Mouse (Mus musculus) CH12.LX (cell line): Measurements from ENCODE around the gene Ralbp1. TPM values are rescaled to one million over a fixed set of nuclear protein-coding genes. Genes with fewer than 3 reads are reported as not detected.

Experiments
- DNase-seq: peaks from one replicate; pipeline ENCODE4 v3.0.0-alpha.2; 2013; ENCODE audit errors: extremely low read depth
- H3K27ac ChIP-seq: 2 replicates; pipeline ENCODE4 v1.5.1; 2012; ENCODE audit warnings: low read depth, mild to moderate bottlenecking, control low read depth, moderate library complexity; ENCODE audit not compliant: insufficient read depth
- H3K27me3 ChIP-seq: replicated peaks from 2 replicates; pipeline ENCODE3; 2012; ENCODE audit warnings: inconsistent platforms
- H3K36me3 ChIP-seq, 2 experiments: replicated peaks in 1 of 2; 2 replicates each; pipeline versions ENCODE3 to v1.6.1; 2012; ENCODE audit warnings: inconsistent platforms in 1 of 2, low read length in 1 of 2, mild to moderate bottlenecking in 1 of 2, mixed read lengths in 1 of 2, moderate library complexity in 1 of 2; ENCODE audit not compliant: control insufficient read depth in 1 of 2, insufficient read depth in 1 of 2
- H3K4me1 ChIP-seq, 2 experiments: 2 replicates each; pipeline ENCODE4 v1.6.1; 2012; ENCODE audit warnings: inconsistent platforms in 1 of 2, moderate library complexity in 1 of 2; ENCODE audit not compliant: insufficient read depth in 2 of 2, control insufficient read depth in 1 of 2
- H3K4me2 ChIP-seq: 2 replicates; pipeline ENCODE4 v1.6.1; 2012; ENCODE audit warnings: low read depth, mild to moderate bottlenecking, control low read depth; ENCODE audit not compliant: poor library complexity, insufficient read depth, severe bottlenecking
- H3K4me3 ChIP-seq, 3 experiments: fragments of 150-350 bp in 1 of 3; sonication (generic) in 1 of 3; replicated peaks in 1 of 3; 2 replicates each; pipeline versions ENCODE3 to v1.5.1; 2011 to 2012; ENCODE audit warnings: low read depth in 2 of 3, low read length in 2 of 3, mild to moderate bottlenecking in 2 of 3, moderate library complexity in 2 of 3, control low read depth in 1 of 3, improper control_type of control experiment in 1 of 3, inconsistent platforms in 1 of 3, mixed read lengths in 1 of 3; ENCODE audit not compliant: poor library complexity in 1 of 3
- H3K79me2 ChIP-seq: replicated peaks from 2 replicates; pipeline ENCODE4 v1.6.1; 2012; ENCODE audit warnings: mild to moderate bottlenecking, moderate library complexity; ENCODE audit not compliant: control insufficient read depth, poor library complexity, insufficient read depth, severe bottlenecking; ENCODE audit errors: extremely low read depth
- H3K9ac ChIP-seq: 2 replicates; pipeline ENCODE4 v1.6.1; 2012; ENCODE audit warnings: low read depth, mild to moderate bottlenecking, control low read depth, moderate library complexity; ENCODE audit not compliant: insufficient read depth
- H3K9me3 ChIP-seq: replicated peaks from 2 replicates; pipeline ENCODE3; 2012; ENCODE audit warnings: low read length, inconsistent platforms, mixed read lengths
- BHLHE40 ChIP-seq: IDR thresholded peaks from 2 replicates; pipeline ENCODE4 v1.6.1; 2011; ENCODE audit warnings: mild to moderate bottlenecking, low read depth, low read length, improper control_type of control experiment
- CHD1 ChIP-seq: IDR thresholded peaks from 2 replicates; pipeline ENCODE4 v1.6.1; 2012; ENCODE audit warnings: low read depth, low read length, improper control_type of control experiment, inconsistent platforms
- CHD2 ChIP-seq: IDR thresholded peaks from 2 replicates; pipeline ENCODE4 v1.6.1; 2011; ENCODE audit warnings: low read length, improper control_type of control experiment
- E2F4 ChIP-seq: IDR thresholded peaks from 2 replicates; pipeline ENCODE4 v1.6.1; 2011; ENCODE audit warnings: low read depth, low read length, improper control_type of control experiment; ENCODE audit not compliant: insufficient replicate concordance
- IRF4 ChIP-seq: IDR thresholded peaks from 2 replicates; pipeline ENCODE4 v1.6.1; 2014; ENCODE audit warnings: low read depth, mild to moderate bottlenecking, inconsistent platforms, low read length, improper control_type of control experiment
- JUN ChIP-seq: IDR thresholded peaks from 2 replicates; pipeline ENCODE4 v1.6.1; 2011; ENCODE audit warnings: low read depth, mild to moderate bottlenecking, low read length, improper control_type of control experiment, moderate library complexity; ENCODE audit not compliant: insufficient read depth
- MEF2A ChIP-seq: IDR thresholded peaks from 2 replicates; pipeline ENCODE4 v1.6.1; 2014; ENCODE audit warnings: low read depth, mild to moderate bottlenecking, inconsistent platforms, low read length, improper control_type of control experiment, borderline replicate concordance
- MYC ChIP-seq: IDR thresholded peaks from 2 replicates; pipeline ENCODE4 v1.6.1; 2011; ENCODE audit warnings: low read depth, mild to moderate bottlenecking, improper control_type of control experiment, low read length
- NELFE ChIP-seq: IDR thresholded peaks from 2 replicates; pipeline ENCODE4 v1.6.1; 2011; ENCODE audit warnings: low read depth, low read length, improper control_type of control experiment
- NRF1 ChIP-seq: IDR thresholded peaks from 2 replicates; pipeline ENCODE4 v1.6.1; 2014; ENCODE audit warnings: low read depth, mild to moderate bottlenecking, inconsistent platforms, low read length, improper control_type of control experiment, moderate library complexity
- PAX5 ChIP-seq: IDR thresholded peaks from 2 replicates; pipeline ENCODE4 v1.6.1; 2012; ENCODE audit warnings: low read length, inconsistent platforms, mixed read lengths
- POLR2A ChIP-seq: IDR thresholded peaks from 2 replicates; pipeline ENCODE4 v1.6.1; 2011; ENCODE audit warnings: low read depth, mild to moderate bottlenecking, improper control_type of control experiment, low read length
- POLR2AphosphoS2 ChIP-seq: IDR thresholded peaks from 2 replicates; pipeline ENCODE4 v1.6.1; 2011; ENCODE audit warnings: low read depth, low read length, improper control_type of control experiment
- SIN3A ChIP-seq: IDR thresholded peaks from 2 replicates; pipeline ENCODE4 v1.6.1; 2012; ENCODE audit warnings: low read length, improper control_type of control experiment, inconsistent platforms
- SMC3 ChIP-seq: IDR thresholded peaks from 2 replicates; pipeline ENCODE4 v1.6.1; 2011; ENCODE audit warnings: low read depth, low read length, improper control_type of control experiment
- TCF12 ChIP-seq: IDR thresholded peaks from 2 replicates; pipeline ENCODE4 v1.6.1; 2014; ENCODE audit warnings: low read depth, mild to moderate bottlenecking, inconsistent platforms, low read length, improper control_type of control experiment
- UBTF ChIP-seq: IDR thresholded peaks from 2 replicates; pipeline ENCODE4 v1.6.1; 2012; ENCODE audit warnings: low read depth, mild to moderate bottlenecking, inconsistent platforms, low read length, improper control_type of control experiment, moderate library complexity
- USF1 ChIP-seq: IDR thresholded peaks from 2 replicates; pipeline ENCODE4 v1.6.1; 2014; ENCODE audit warnings: low read depth, mild to moderate bottlenecking, inconsistent platforms, low read length, improper control_type of control experiment
- USF2 ChIP-seq: conservative IDR thresholded peaks from 2 replicates; pipeline ENCODE4 v1.6.1; 2011; ENCODE audit warnings: low read depth, low read length, improper control_type of control experiment
- ZMIZ1 ChIP-seq: IDR thresholded peaks from 2 replicates; pipeline ENCODE4 v1.6.1; 2012; ENCODE audit warnings: low read depth, mild to moderate bottlenecking, inconsistent platforms, low read length, improper control_type of control experiment
- ZNF384 ChIP-seq: IDR thresholded peaks from 2 replicates; pipeline ENCODE4 v1.6.1; 2012; ENCODE audit warnings: low read depth, low read length, improper control_type of control experiment, inconsistent platforms
- dilution Hi-C: fragments of 300-500 bp; cut with MboI; formaldehyde crosslinking; loops from 2 replicates; pipeline ENCODE4 v1.14.3; 2020; ENCODE audit warnings: low sequenced_read_pairs; ENCODE audit not compliant: extremely low pct_unique_long_range_greater_than_20kb, extremely low pct_ligation_motif_present
- in situ Hi-C: fragments of 300-500 bp; cut with MboI; formaldehyde crosslinking; loops from 3 replicates; pipeline ENCODE4 v1.14.3; 2019; ENCODE audit warnings: low sequenced_read_pairs, low pct_ligation_motif_present, low pct_unique_long_range_greater_than_20kb, mixed read lengths
- polyA plus RNA-seq: library from polyadenylated mRNA; unstranded; fragments of >175 nt; gene quantifications from 2 replicates; pipeline ENCODE4 v1.2.1, GENCODE M21; 2012; ENCODE audit warnings: low read depth; ENCODE audit not compliant: insufficient read length
- total RNA-seq, 2 experiments: library from RNA; depleted of rRNA; stranded (reverse); fragments of 300-350 nt in 1 of 2; fragments of >200 nt in 1 of 2; gene quantifications; 2 replicates each; pipeline ENCODE4 v1.2.3; 2012 to 2014

Ralbp1 gene
- total and polyA plus RNA-seq, 3 experiments: 25.3 to 27.2 (median 26.5) TPM

GRCm38 (mm10) chr17:65921975-65922374 lies 36.4 kb upstream of the Ralbp1 start:
- Histone ChIP-seq H3K9ac (no peak overlapping the region), H3K9me3 (no peaks in the 10 kb centered on the region), H3K27ac (no peak overlapping the region), H3K4me1 (peaks cover 0 to 8% of the 10 kb centered on the region in 2 experiments; a peak in 3 of 4 replicates), H3K36me3 (peaks cover 27 to 40% of the 10 kb centered on the region in 2 experiments), H3K27me3 (no peaks in the 10 kb centered on the region), H3K79me2 (no peaks in the 10 kb centered on the region), H3K4me2 (no peak overlapping the region), H3K4me3 (no peak overlapping the region)
- in situ Hi-C loops: no loop called here
- dilution Hi-C loops: no loop called here
- TF ChIP-seq PAX5 (no peak), CHD2 (no peak), POLR2AphosphoS2 (no peak), NELFE (no peak), UBTF (no peak), NRF1 (no peak), BHLHE40 (no peak), CHD1 (no peak)
- DNase-seq: no peak

GRCm38 (mm10) chr17:65919235-65919634 lies 33.6 kb upstream of the Ralbp1 start:
- H3K27ac ChIP-seq: no peak overlapping the region
- peaks cover 10 to 21% of the 10 kb centered on the region in 2 experiments for H3K36me3 ChIP-seq
- H3K79me2 ChIP-seq: no peaks in the 10 kb centered on the region
- no peak overlapping the region for H3K9ac ChIP-seq
- dilution Hi-C loops: no loop called here
- H3K4me1 ChIP-seq: peaks cover 2 to 14% of the 10 kb centered on the region in 2 experiments; a peak in 3 of 4 replicates
- no peak overlapping the region for H3K4me2 ChIP-seq
- TF ChIP-seq IRF4 (no peak), USF2 (no peak), MEF2A (no peak), JUN (no peak), ZNF384 (no peak), MYC (no peak), CHD2 (no peak), ZMIZ1 (no peak), SIN3A (no peak), POLR2A (no peak), BHLHE40 (no peak), CHD1 (no peak), E2F4 (no peak), USF1 (no peak), TCF12 (no peak), NRF1 (no peak), SMC3 (no peak)
- TF ChIP-seq, all 38 proteins: peak for 0
- DNase-seq: no peak
- no peak overlapping the region for H3K4me3 ChIP-seq
- H3K9me3 ChIP-seq: no peaks in the 10 kb centered on the region
- in situ Hi-C loops: no loop called here
- no peaks in the 10 kb centered on the region for H3K27me3 ChIP-seq
